Mouse (Mus musculus) G1E (cell line): ENCODE measurements at regions not wholly inside any gene's neighbourhood (a gene's known extent, or its start where the extent isn't known, plus 50 kb on each side); places are given as distances from the start of the nearest gene placed in this dataset.

Source experiments
- CTCF ChIP-seq: IDR thresholded peaks from 2 replicates; pipeline ENCODE4 v1.5.1; 2012; ENCODE audit warnings: low read depth, low read length, inconsistent platforms, mixed read lengths
- TAL1 ChIP-seq: conservative IDR thresholded peaks from 2 replicates; pipeline ENCODE4 v1.6.1; 2012; ENCODE audit warnings: low read depth, low read length, inconsistent platforms, mixed read lengths

DNA sequence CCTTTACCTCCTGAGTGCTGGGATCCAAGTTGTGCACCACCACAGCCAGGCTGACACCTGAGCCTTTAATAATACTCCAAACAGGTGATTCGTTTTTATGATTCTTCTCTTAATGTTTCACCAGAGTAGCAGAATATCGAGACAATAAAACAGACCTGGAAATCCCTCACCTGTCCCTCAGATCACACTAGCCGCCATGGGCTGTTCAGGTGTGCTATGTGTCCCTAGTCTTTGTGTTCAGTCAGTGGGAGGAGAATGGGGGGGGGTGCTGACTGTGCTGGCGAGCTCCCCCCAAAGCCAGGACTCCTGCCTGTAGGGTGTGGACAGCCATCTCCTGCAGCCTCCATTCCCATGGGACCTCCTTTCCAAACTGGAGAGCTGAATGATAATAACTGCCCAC is 168.9 kb upstream of the Nfe2l3 start:
- no peak for TF ChIP-seq CTCF
- no peak for TF ChIP-seq TAL1
